Mouse (Mus musculus): ENCODE results near the gene Slc6a6. TPM values are rescaled to one million over a fixed set of nuclear protein-coding genes. Genes with fewer than 3 reads are reported as not detected.

The Slc6a6 gene
- total and polyA plus RNA-seq, 2 experiments: 34.8 to 96.5 TPM

- no peak for DNase-seq (ENCODE audit: extremely low read depth, low read depth, low spot score)
- whole genome bisulfite sequencing: 5% methylated on average over 13 of the region's 13 CpGs
These were observed 599 bp downstream of the Slc6a6 start for GRCm38 (mm10) chr6:91684474-91684829.

GRCm38 (mm10) chr6:91684831-91685532 is 1.1 kb downstream of the Slc6a6 start:
- WGBS: 30% methylated on average over 17 of the region's 17 CpGs
- no peak for DNase-seq (ENCODE audit: extremely low read depth, low read depth, low spot score)
- TF ChIP-seq POLR2A (IDR thresholded peaks at IDR 0.05; ENCODE audit: extremely low read depth, insufficient read depth, low read length) (no peak), CTCF (IDR thresholded peaks at IDR 0.05; ENCODE audit: low read depth, low read length) (no peak)

More at GRCm38 (mm10) chr6:91684474-91684829, 599 bp downstream of the Slc6a6 start:
- no peaks in the 10 kb centered on the region for H3K36me3 ChIP-seq (ENCODE audit: control insufficient read depth, insufficient read depth, low read length)
- peak overlapping the region; percentile 79 for H3K4me3 ChIP-seq (ENCODE audit: insufficient read depth, low read depth, low read length)
- H3K4me1 ChIP-seq (ENCODE audit: control insufficient read depth, insufficient read depth, low read length): peaks cover 23% of the 10 kb centered on the region
- H3K27me3 ChIP-seq (ENCODE audit: control insufficient read depth, insufficient read depth, low read length): no peaks in the 10 kb centered on the region
- peak overlapping the region; percentile 98 for H3K9ac ChIP-seq (ENCODE audit: low read depth, low read length)
- no peak for TF ChIP-seq POLR2A (IDR thresholded peaks at IDR 0.05; ENCODE audit: extremely low read depth, insufficient read depth, low read length)
- no peak for TF ChIP-seq CTCF (IDR thresholded peaks at IDR 0.05; ENCODE audit: low read depth, low read length)
- H3K79me2 ChIP-seq (ENCODE audit: control insufficient read depth, insufficient read depth, low read length): peaks cover 30% of the 10 kb centered on the region
- peak overlapping the region; percentile 84 for H3K27ac ChIP-seq (replicated peaks; ENCODE audit: insufficient read depth, low read depth, low read length)

GRCm38 (mm10) chr6:91685533-91685883 is 1.7 kb downstream of the Slc6a6 start:
- WGBS: 59% methylated on average over 2 of the region's 2 CpGs
- H3K27me3 ChIP-seq (ENCODE audit: control insufficient read depth, insufficient read depth, low read length): no peaks in the 10 kb centered on the region
- no peak overlapping the region for H3K27ac ChIP-seq (replicated peaks; ENCODE audit: insufficient read depth, low read depth, low read length)
- no peak for DNase-seq (ENCODE audit: extremely low read depth, low read depth, low spot score)
- H3K36me3 ChIP-seq (ENCODE audit: control insufficient read depth, insufficient read depth, low read length): no peaks in the 10 kb centered on the region
- TF ChIP-seq CTCF (IDR thresholded peaks at IDR 0.05; ENCODE audit: low read depth, low read length) (no peak), POLR2A (IDR thresholded peaks at IDR 0.05; ENCODE audit: extremely low read depth, insufficient read depth, low read length) (no peak)
- peaks cover 17% of the 10 kb centered on the region for H3K4me1 ChIP-seq (ENCODE audit: control insufficient read depth, insufficient read depth, low read length)
- H3K79me2 ChIP-seq (ENCODE audit: control insufficient read depth, insufficient read depth, low read length): peaks cover 30% of the 10 kb centered on the region
- no peak overlapping the region for H3K9ac ChIP-seq (ENCODE audit: low read depth, low read length)
- no peak overlapping the region for H3K4me3 ChIP-seq (ENCODE audit: insufficient read depth, low read depth, low read length)

More at GRCm38 (mm10) chr6:91684831-91685532, 1.1 kb downstream of the Slc6a6 start:
- Histone ChIP-seq H3K4me1 (ENCODE audit: control insufficient read depth, insufficient read depth, low read length) (peaks cover 20% of the 10 kb centered on the region), H3K9ac (ENCODE audit: low read depth, low read length) (peak overlapping the region; percentile 98), H3K27me3 (ENCODE audit: control insufficient read depth, insufficient read depth, low read length) (no peaks in the 10 kb centered on the region), H3K79me2 (ENCODE audit: control insufficient read depth, insufficient read depth, low read length) (peaks cover 30% of the 10 kb centered on the region), H3K4me3 (ENCODE audit: insufficient read depth, low read depth, low read length) (peak overlapping the region; percentile 79), H3K27ac (replicated peaks; ENCODE audit: insufficient read depth, low read depth, low read length) (peak overlapping the region; percentile 84; the same call in 1 of the 2 replicates), H3K36me3 (ENCODE audit: control insufficient read depth, insufficient read depth, low read length) (no peaks in the 10 kb centered on the region)

DNA sequence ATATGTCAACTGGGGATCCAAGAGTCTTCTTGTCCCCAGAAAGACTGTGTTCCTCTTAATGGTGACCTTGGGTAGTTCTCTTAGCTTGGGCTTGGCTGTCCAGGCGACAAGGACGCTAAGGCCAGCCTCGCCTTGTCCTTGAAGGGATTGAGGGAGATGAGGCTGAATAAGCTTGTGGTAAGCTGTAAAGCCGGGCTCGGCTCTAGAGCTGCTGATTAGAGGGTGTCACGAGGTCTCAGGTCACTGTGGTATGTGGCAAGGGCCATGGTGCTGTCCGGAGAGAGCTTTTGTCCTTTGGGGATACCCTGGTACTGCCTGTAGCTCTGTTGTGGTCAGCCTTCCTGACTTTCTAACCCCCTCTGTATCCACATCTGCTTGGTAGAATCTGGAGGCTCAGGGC is 2.0 kb downstream of the Slc6a6 start:
- Histone ChIP-seq H3K4me3 (ENCODE audit: insufficient read depth, low read depth, low read length) (no peak overlapping the region; the same call in 1 of the 2 replicates), H3K36me3 (ENCODE audit: control insufficient read depth, insufficient read depth, low read length) (no peaks in the 10 kb centered on the region), H3K79me2 (ENCODE audit: control insufficient read depth, insufficient read depth, low read length) (peaks cover 30% of the 10 kb centered on the region), H3K27me3 (ENCODE audit: control insufficient read depth, insufficient read depth, low read length) (no peaks in the 10 kb centered on the region), H3K4me1 (ENCODE audit: control insufficient read depth, insufficient read depth, low read length) (peaks cover 17% of the 10 kb centered on the region), H3K27ac (replicated peaks; ENCODE audit: insufficient read depth, low read depth, low read length) (no peak overlapping the region), H3K9ac (ENCODE audit: low read depth, low read length) (no peak overlapping the region)
- 70% methylated on average over 7 of the region's 7 CpGs for WGBS
- TF ChIP-seq CTCF (IDR thresholded peaks at IDR 0.05; ENCODE audit: low read depth, low read length): no peak
- TF ChIP-seq POLR2A (IDR thresholded peaks at IDR 0.05; ENCODE audit: extremely low read depth, insufficient read depth, low read length): no peak
- DNase-seq (ENCODE audit: extremely low read depth, low read depth, low spot score): no peak

GRCm38 (mm10) chr6:91686597-91686996 is 2.7 kb downstream of the Slc6a6 start:
- TF ChIP-seq CTCF (IDR thresholded peaks at IDR 0.05; ENCODE audit: low read depth, low read length) (no peak), POLR2A (IDR thresholded peaks at IDR 0.05; ENCODE audit: extremely low read depth, insufficient read depth, low read length) (no peak)
- Histone ChIP-seq H3K4me1 (ENCODE audit: control insufficient read depth, insufficient read depth, low read length) (peaks cover 17% of the 10 kb centered on the region), H3K9ac (ENCODE audit: low read depth, low read length) (no peak overlapping the region), H3K27me3 (ENCODE audit: control insufficient read depth, insufficient read depth, low read length) (no peaks in the 10 kb centered on the region), H3K27ac (replicated peaks; ENCODE audit: insufficient read depth, low read depth, low read length) (no peak overlapping the region), H3K36me3 (ENCODE audit: control insufficient read depth, insufficient read depth, low read length) (no peaks in the 10 kb centered on the region), H3K79me2 (ENCODE audit: control insufficient read depth, insufficient read depth, low read length) (peaks cover 33% of the 10 kb centered on the region), H3K4me3 (ENCODE audit: insufficient read depth, low read depth, low read length) (no peak overlapping the region)
- WGBS: 25% methylated on average over 4 of the region's 4 CpGs
- DNase-seq (ENCODE audit: extremely low read depth, low read depth, low spot score): no peak

DNA sequence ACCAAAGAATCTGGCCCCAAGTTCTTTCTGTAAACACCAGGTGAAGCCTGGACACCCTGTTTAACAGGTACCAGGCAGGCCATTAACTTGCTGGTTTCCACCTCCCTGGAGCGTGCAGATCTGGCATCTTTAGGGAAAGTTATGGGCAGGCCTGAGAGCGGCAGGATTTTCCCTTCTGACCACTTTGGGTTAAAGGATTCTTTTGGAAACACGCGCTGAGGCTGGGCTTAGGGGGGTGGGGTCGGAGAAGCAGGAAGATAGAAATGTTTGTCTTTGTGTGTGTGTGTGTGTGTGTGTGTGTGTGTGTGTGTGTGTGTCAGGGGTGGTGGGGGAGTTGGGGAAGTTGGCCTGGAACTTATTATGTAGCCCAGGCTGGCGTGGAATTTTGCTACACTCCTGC is 4.2 kb downstream of the Slc6a6 start:
- peaks cover 17% of the 10 kb centered on the region for H3K4me1 ChIP-seq (ENCODE audit: control insufficient read depth, insufficient read depth, low read length)
- no peaks in the 10 kb centered on the region for H3K27me3 ChIP-seq (ENCODE audit: control insufficient read depth, insufficient read depth, low read length)
- H3K27ac ChIP-seq (replicated peaks; ENCODE audit: insufficient read depth, low read depth, low read length): no peak overlapping the region
- no peak for DNase-seq (ENCODE audit: extremely low read depth, low read depth, low spot score)
- TF ChIP-seq CTCF (IDR thresholded peaks at IDR 0.05; ENCODE audit: low read depth, low read length): no peak
- TF ChIP-seq POLR2A (IDR thresholded peaks at IDR 0.05; ENCODE audit: extremely low read depth, insufficient read depth, low read length): no peak
- no peak overlapping the region for H3K4me3 ChIP-seq (ENCODE audit: insufficient read depth, low read depth, low read length)
- 76% methylated on average over 6 of the region's 6 CpGs for WGBS
- H3K79me2 ChIP-seq (ENCODE audit: control insufficient read depth, insufficient read depth, low read length): peaks cover 41% of the 10 kb centered on the region
- no peak overlapping the region for H3K9ac ChIP-seq (ENCODE audit: low read depth, low read length)
- no peaks in the 10 kb centered on the region for H3K36me3 ChIP-seq (ENCODE audit: control insufficient read depth, insufficient read depth, low read length)
